Mouse (Mus musculus) limb, embryonic 11.5 days (tissue): ENCODE measurements around the gene Hist1h3f. TPM values are rescaled to one million over a fixed set of nuclear protein-coding genes. Genes with fewer than 3 reads are reported as not detected.
"Not testable (repeated sequence)": the region's sequence is repeated elsewhere in the genome, so short reads cannot be mapped to it uniquely, and the experiment has no call there.

Experiments used
- ATAC-seq: fragments of 200-750 bp; cut with Nextera tagmentation; 2 replicates; pipeline ENCODE4 v1.8.0; 2017; ENCODE audit warnings: low read depth; ENCODE audit not compliant: insufficient number of reproducible peaks, low FRiP score, low TSS enrichment
- DNase-seq: peaks from one replicate; pipeline ENCODE4 v3.0.0-alpha.2; 2015; ENCODE audit warnings: low spot score
- H3K27ac ChIP-seq: fragments of 300-500 bp; sonication (generic); replicated peaks from 2 replicates; pipeline ENCODE4 v1.5.1; 2014; ENCODE audit warnings: low read depth, mild to moderate bottlenecking, low read length
- H3K27me3 ChIP-seq: fragments of 300-500 bp; sonication (generic); 2 replicates; pipeline ENCODE4 v1.6.1; 2014; ENCODE audit warnings: mild to moderate bottlenecking, low read length, mixed read lengths; ENCODE audit not compliant: control insufficient read depth, insufficient read depth
- H3K36me3 ChIP-seq: fragments of 300-500 bp; sonication (generic); 2 replicates; pipeline ENCODE4 v1.6.1; 2014; ENCODE audit warnings: mild to moderate bottlenecking, low read length, moderate library complexity, mixed read lengths; ENCODE audit not compliant: control insufficient read depth, insufficient read depth
- H3K4me1 ChIP-seq: fragments of 300-500 bp; sonication (generic); 2 replicates; pipeline ENCODE4 v1.6.1; 2014; ENCODE audit warnings: low read length, mixed read lengths; ENCODE audit not compliant: control insufficient read depth, insufficient read depth
- H3K4me2 ChIP-seq: fragments of 300-500 bp; sonication (generic); 2 replicates; pipeline ENCODE4 v1.6.1; 2014; ENCODE audit warnings: low read depth, mild to moderate bottlenecking, moderate library complexity; ENCODE audit not compliant: severe bottlenecking
- H3K4me3 ChIP-seq: fragments of 300-500 bp; sonication (generic); 2 replicates; pipeline ENCODE4 v1.5.1; 2014; ENCODE audit warnings: low read depth, low read length
- H3K9ac ChIP-seq: fragments of 300-500 bp; sonication (generic); 2 replicates; pipeline ENCODE4 v1.6.1; 2014; ENCODE audit warnings: mild to moderate bottlenecking, low read length
- H3K9me3 ChIP-seq: fragments of 300-500 bp; sonication (generic); 2 replicates; pipeline ENCODE4 v1.6.1; 2016; ENCODE audit warnings: low read length; ENCODE audit not compliant: control insufficient read depth
- WGBS: fragments of 180-500 bp; shearing (Covaris S2); extraction: QIAGEN DNeasy Blood & Tissue Kit; methylation state at CpG from one replicate; pipeline ENCODE4 v1.1.7; 2014; 5-methylcytosine and 5-hydroxymethylcytosine counted together
- polyA plus RNA-seq: library from polyadenylated mRNA; unstranded; fragments of >200 nt; fragmentation: Nextera tagmentation; extraction: Ambion mirVana; gene quantifications from 2 replicates; pipeline ENCODE4 v1.2.1, GENCODE M21; 2014

Gene Hist1h3f
- polyA plus RNA-seq, 1 experiment from 2014 or later, result 1.4 TPM

GRCm38 (mm10) chr13:23571504-23572217 is 27.8 kb downstream of the Hist1h3f start:
- not testable (repeated sequence) for H3K27me3 ChIP-seq, H3K9me3 ChIP-seq, ATAC-seq, H3K36me3 ChIP-seq, H3K4me1 ChIP-seq
- WGBS, result under 1% methylated on average over 9 of the region's 34 CpGs
- Histone ChIP-seq H3K4me3 (peak overlapping the region; percentile 32), H3K4me2 (peak overlapping the region; percentile 80), H3K27ac (peak overlapping the region; percentile 95), H3K9ac (peak overlapping the region; percentile 71)
- peak; percentile 60 for DNase-seq

GRCm38 (mm10) chr13:23572218-23573033 is 28.6 kb downstream of the Hist1h3f start:
- H3K4me3 ChIP-seq, result peak overlapping the region; percentile 32
- WGBS, result 39% methylated on average over 2 of the region's 2 CpGs

GRCm38 (mm10) chr13:23573034-23573897 is 29.4 kb downstream of the Hist1h3f start:
- H3K4me1 ChIP-seq, ATAC-seq, H3K9me3 ChIP-seq, H3K27me3 ChIP-seq, H3K36me3 ChIP-seq: not testable (repeated sequence)
- Histone ChIP-seq H3K27ac (peak overlapping the region; percentile 95), H3K4me2 (peak overlapping the region; percentile 80), H3K4me3 (peak overlapping the region; percentile 37), H3K9ac (peak overlapping the region; percentile 82)
- DNase-seq, result peak; percentile 59
- WGBS, result 14% methylated on average over 18 of the region's 20 CpGs

More at GRCm38 (mm10) chr13:23572218-23573033, 28.6 kb downstream of the Hist1h3f start:
- no peak for ATAC-seq
- Histone ChIP-seq H3K27me3 (no peaks in the 10 kb centered on the region), H3K4me2 (peak overlapping the region; percentile 80), H3K4me1 (peaks cover 8% of the 10 kb centered on the region; the same call in 1 of the 2 replicates), H3K27ac (peak overlapping the region; percentile 95), H3K9me3 (no peaks in the 10 kb centered on the region), H3K36me3 (no peaks in the 10 kb centered on the region), H3K9ac (peak overlapping the region; percentile 71)
- DNase-seq, result peak; percentile 31

GRCm38 (mm10) chr13:23573898-23574524 is 30.2 kb downstream of the Hist1h3f start, which contains the start of the genes Hist1h2bf and Hist1h2ad:
TSS of gene Hist1h2bf (minus strand) at chr13:23574196.
TSS of gene Hist1h2ad (plus strand) at chr13:23574381.
- H3K27ac ChIP-seq, result peak within 1 kb of the TSS; percentile 95
- H3K27me3 ChIP-seq, H3K4me1 ChIP-seq, H3K9me3 ChIP-seq, H3K36me3 ChIP-seq: not testable (repeated sequence)
- H3K9ac ChIP-seq, result peak within 1 kb of the TSS; percentile 82
- peak within 1 kb of the TSS; percentile 80 for H3K4me2 ChIP-seq
- peak within 1 kb of the TSS; percentile 37 for H3K4me3 ChIP-seq
- ATAC-seq (peak; percentile 90), DNase-seq (peak; percentile 91)
- WGBS, result under 1% methylated on average over 35 of the region's 42 CpGs

- H3K4me1 ChIP-seq, H3K36me3 ChIP-seq, H3K9me3 ChIP-seq, H3K27me3 ChIP-seq, ATAC-seq: not testable (repeated sequence)
- H3K9ac ChIP-seq, result peak overlapping the region; percentile 60; the same call in 1 of the 2 replicates
- DNase-seq, result peak; percentile 30
- peak overlapping the region; percentile 43; the same call in 1 of the 2 replicates for H3K4me2 ChIP-seq
- WGBS, result under 1% methylated on average over 6 of the region's 39 CpGs
- peak overlapping the region; percentile 95 for H3K27ac ChIP-seq
- H3K4me3 ChIP-seq, result peak overlapping the region; percentile 28
Observed at GRCm38 (mm10) chr13:23574546-23575170, 30.8 kb downstream of the Hist1h3f start.

- under 1% methylated on average over 18 of the region's 18 CpGs for WGBS
- ATAC-seq (peak; percentile 68), DNase-seq (peak; percentile 75)
- Histone ChIP-seq H3K36me3 (no peaks in the 10 kb centered on the region), H3K4me3 (peak within 1 kb of the TSS; percentile 45), H3K4me1 (peaks cover 5% of the 10 kb centered on the region; the same call in 1 of the 2 replicates), H3K9ac (peak within 1 kb of the TSS; percentile 85), H3K27me3 (no peaks in the 10 kb centered on the region), H3K27ac (peak within 1 kb of the TSS; percentile 94), H3K9me3 (no peaks in the 10 kb centered on the region), H3K4me2 (peak within 1 kb of the TSS; percentile 69)
Observed at GRCm38 (mm10) chr13:23575271-23575851, 31.5 kb downstream of the Hist1h3f start, which contains the start of gene Hist1h3d. TSS of gene Hist1h3d (plus strand) at chr13:23575763.

GRCm38 (mm10) chr13:23575864-23576313 is 32.0 kb downstream of the Hist1h3f start:
- H3K27ac ChIP-seq, result peak overlapping the region; percentile 94
- 2% methylated on average over 8 of the region's 40 CpGs for WGBS
- H3K27me3 ChIP-seq, H3K36me3 ChIP-seq, H3K9me3 ChIP-seq, H3K4me1 ChIP-seq, ATAC-seq: not testable (repeated sequence)
- H3K9ac ChIP-seq, result peak overlapping the region; percentile 85
- peak; percentile 65 for DNase-seq
- H3K4me2 ChIP-seq, result peak overlapping the region; percentile 69
- H3K4me3 ChIP-seq, result peak overlapping the region; percentile 45
